Mouse (Mus musculus): ENCODE results near the gene Plekhg3.

The Plekhg3 gene

GRCm38 (mm10) chr12:76547409-76548081, 16.9 kb downstream of the Plekhg3 start:
- in situ Hi-C loops (cut with MboI; ENCODE audit: unreplicated experiment in 2 of 2): no loop called here

- in situ Hi-C loops (cut with MboI; ENCODE audit: unreplicated experiment in 2 of 2): no loop called here
These were observed 17.4 kb downstream of the Plekhg3 start for GRCm38 (mm10) chr12:76548082-76548423.

GRCm38 (mm10) chr12:76549203-76549602, 18.5 kb downstream of the Plekhg3 start:
- in situ Hi-C loops (cut with MboI; ENCODE audit: unreplicated experiment in 2 of 2): no loop called here

- in situ Hi-C loops (cut with MboI; ENCODE audit: unreplicated experiment in 2 of 2): no loop called here
These were observed 21.6 kb downstream of the Plekhg3 start for GRCm38 (mm10) chr12:76552321-76552720.

- in situ Hi-C loops (cut with MboI; ENCODE audit: unreplicated experiment in 2 of 2): no loop called here
These were observed 22.3 kb downstream of the Plekhg3 start for GRCm38 (mm10) chr12:76552958-76553357.

- in situ Hi-C loops (cut with MboI; ENCODE audit: unreplicated experiment in 2 of 2): no loop called here
These were observed 23.2 kb downstream of the Plekhg3 start for GRCm38 (mm10) chr12:76553917-76554316.

GRCm38 (mm10) chr12:76554392-76554791, 23.7 kb downstream of the Plekhg3 start:
- in situ Hi-C loops (cut with MboI; ENCODE audit: unreplicated experiment in 2 of 2): no loop called here

- in situ Hi-C loops (cut with MboI; ENCODE audit: unreplicated experiment in 2 of 2): no loop called here
These were observed 24.2 kb downstream of the Plekhg3 start for GRCm38 (mm10) chr12:76554871-76555386.

GRCm38 (mm10) chr12:76556187-76556586, 25.5 kb downstream of the Plekhg3 start:
- in situ Hi-C loops (cut with MboI; ENCODE audit: unreplicated experiment in 2 of 2): no loop called here

- in situ Hi-C loops (cut with MboI; ENCODE audit: unreplicated experiment in 2 of 2): no loop called here
These were observed 26.2 kb downstream of the Plekhg3 start for GRCm38 (mm10) chr12:76556745-76557389.

- in situ Hi-C loops (cut with MboI; ENCODE audit: unreplicated experiment in 2 of 2): no loop called here
These were observed 27.5 kb downstream of the Plekhg3 start for GRCm38 (mm10) chr12:76558206-76558605.

- in situ Hi-C loops (cut with MboI; ENCODE audit: unreplicated experiment in 2 of 2): no loop called here
These were observed 31.5 kb downstream of the Plekhg3 start for GRCm38 (mm10) chr12:76562196-76562595.

GRCm38 (mm10) chr12:76566284-76566683, 35.6 kb downstream of the Plekhg3 start:
- in situ Hi-C loops (cut with MboI; ENCODE audit: unreplicated experiment in 2 of 2): no loop called here

GRCm38 (mm10) chr12:76570221-76570940, 39.7 kb downstream of the Plekhg3 start:
- in situ Hi-C loops (cut with MboI; ENCODE audit: unreplicated experiment in 2 of 2): no loop called here

- in situ Hi-C loops (cut with MboI; ENCODE audit: unreplicated experiment in 2 of 2): no loop called here
These were observed 40.6 kb downstream of the Plekhg3 start for GRCm38 (mm10) chr12:76571266-76571665.

GRCm38 (mm10) chr12:76572261-76573251, 41.9 kb downstream of the Plekhg3 start:
- in situ Hi-C loops (cut with MboI; ENCODE audit: unreplicated experiment in 2 of 2): no loop called here

- in situ Hi-C loops (cut with MboI; ENCODE audit: unreplicated experiment in 2 of 2): no loop called here
These were observed 42.7 kb downstream of the Plekhg3 start for GRCm38 (mm10) chr12:76573381-76573780.

- in situ Hi-C loops (cut with MboI; ENCODE audit: unreplicated experiment in 2 of 2): no loop called here
These were observed 44.1 kb downstream of the Plekhg3 start for GRCm38 (mm10) chr12:76574815-76575214.

GRCm38 (mm10) chr12:76576061-76576460, 45.4 kb downstream of the Plekhg3 start:
- in situ Hi-C loops (cut with MboI; ENCODE audit: unreplicated experiment in 2 of 2): no loop called here

GRCm38 (mm10) chr12:76576806-76577205, 46.1 kb downstream of the Plekhg3 start:
- in situ Hi-C loops (cut with MboI; ENCODE audit: unreplicated experiment in 2 of 2): no loop called here

All from v-Abl transformed pro-B cells (cell line).